Mouse (Mus musculus) hindlimb bud, embryonic 11.5 days (tissue): ENCODE results near the gene Unk.

Source experiments
- DNase-seq: peaks from one replicate; pipeline ENCODE4 v3.0.0-alpha.2; 2012; ENCODE audit warnings: low read depth, low spot score; ENCODE audit errors: extremely low spot score

Unk gene

DNA sequence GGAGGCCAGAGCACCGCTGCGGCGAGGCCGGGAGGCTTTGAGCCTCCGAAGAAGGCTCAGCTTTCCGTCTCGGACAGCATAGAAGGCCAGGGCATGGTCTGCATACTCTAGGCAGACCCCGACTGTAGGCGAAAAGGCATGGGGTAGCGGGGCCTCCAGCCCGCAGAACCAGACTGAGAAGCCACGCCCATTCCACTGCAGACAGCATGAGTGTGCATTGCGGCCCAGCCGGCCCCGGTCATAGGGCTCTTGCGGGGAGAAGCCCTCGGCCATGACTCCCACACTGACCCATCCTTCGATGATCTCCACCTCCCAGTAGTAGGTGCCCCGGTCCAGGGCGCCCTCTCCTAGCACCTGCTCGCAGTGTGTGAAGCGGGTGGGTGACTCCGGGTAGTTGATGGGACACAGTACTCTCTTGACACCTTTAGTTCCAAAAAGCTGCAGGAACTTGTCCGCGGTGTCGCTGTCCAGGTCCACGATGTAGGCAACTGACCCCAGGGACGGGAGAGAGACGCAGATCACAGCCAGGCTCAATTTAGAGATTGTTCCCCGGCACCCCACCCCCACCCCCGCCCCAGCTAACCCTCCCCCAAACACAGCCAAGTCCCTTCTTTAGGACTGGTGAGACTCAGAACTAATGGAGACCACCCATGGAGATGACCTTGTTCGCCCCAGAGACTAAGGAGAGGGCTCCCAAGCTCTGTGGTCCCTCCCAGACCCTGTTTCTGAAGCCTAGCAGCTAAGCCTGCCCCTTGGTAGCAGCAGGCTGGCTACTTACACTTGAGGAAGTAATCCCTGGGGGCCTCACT is 76.2 kb downstream of the Unk start:
- DNase-seq: no peak

DNA sequence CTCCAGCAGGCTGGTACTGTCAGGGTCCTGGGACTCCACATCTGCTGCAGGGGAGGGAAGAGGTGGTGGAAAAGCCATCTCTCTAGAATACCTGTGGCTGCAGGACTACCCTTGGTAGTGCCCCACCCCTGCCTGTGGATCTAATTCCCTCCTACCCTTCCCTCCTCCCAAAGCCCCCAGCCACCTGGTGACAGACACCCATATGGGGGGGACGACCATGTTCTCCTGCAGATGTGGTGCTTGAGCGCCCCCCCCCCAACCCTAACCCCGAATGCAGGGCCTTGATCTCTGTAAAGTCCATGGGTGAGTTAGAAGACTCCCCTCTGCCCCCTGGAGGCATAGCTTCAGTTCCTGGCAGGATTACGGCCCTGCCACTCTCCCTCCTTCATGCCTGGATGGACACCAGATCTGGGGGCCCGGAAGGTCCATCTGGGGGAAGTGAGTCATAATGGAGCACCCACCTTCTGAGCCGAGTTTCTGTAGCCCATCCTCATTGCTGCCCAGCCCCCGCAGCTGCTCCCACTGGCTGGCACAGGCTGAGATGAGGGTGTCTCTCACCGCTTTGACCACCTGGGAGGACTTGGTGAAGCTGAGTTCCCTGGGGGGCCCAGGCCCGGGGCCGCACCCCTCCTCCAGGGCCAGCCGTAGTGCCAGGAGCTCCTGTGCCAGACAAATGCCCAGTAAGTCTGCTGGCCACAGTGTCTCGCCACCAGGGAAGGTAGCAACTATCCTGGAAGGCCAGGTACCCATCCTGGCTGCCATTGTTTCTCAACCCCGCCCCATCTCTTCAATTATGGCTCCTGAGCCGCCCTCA is 77.0 kb downstream of the Unk start:
- DNase-seq: no peak

DNA sequence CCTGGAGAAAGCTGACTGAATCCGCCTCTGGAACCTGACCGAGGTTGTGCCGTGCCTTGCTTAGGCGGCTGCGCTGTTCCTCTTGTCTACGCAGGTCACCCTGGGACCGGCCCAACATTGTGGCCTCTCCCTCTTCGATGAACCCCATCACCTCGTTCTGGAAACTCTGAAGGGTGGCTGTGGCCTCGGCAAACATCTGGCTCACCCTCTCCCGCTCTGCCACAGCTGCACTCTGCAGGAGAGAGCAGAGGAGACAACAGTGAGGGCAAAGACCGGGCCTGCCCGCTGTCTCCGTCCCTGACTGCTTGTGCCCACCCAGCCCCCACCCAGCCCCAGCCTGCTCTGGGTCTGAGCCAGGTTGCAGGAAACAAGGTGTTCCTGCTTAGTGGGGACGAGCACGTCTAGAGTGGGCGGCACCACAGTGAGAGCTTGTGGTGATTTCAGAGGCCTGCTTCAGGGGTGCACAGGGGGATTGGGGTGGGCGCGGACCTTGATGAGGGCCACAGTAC is 77.7 kb downstream of the Unk start:
- no peak for DNase-seq

DNA sequence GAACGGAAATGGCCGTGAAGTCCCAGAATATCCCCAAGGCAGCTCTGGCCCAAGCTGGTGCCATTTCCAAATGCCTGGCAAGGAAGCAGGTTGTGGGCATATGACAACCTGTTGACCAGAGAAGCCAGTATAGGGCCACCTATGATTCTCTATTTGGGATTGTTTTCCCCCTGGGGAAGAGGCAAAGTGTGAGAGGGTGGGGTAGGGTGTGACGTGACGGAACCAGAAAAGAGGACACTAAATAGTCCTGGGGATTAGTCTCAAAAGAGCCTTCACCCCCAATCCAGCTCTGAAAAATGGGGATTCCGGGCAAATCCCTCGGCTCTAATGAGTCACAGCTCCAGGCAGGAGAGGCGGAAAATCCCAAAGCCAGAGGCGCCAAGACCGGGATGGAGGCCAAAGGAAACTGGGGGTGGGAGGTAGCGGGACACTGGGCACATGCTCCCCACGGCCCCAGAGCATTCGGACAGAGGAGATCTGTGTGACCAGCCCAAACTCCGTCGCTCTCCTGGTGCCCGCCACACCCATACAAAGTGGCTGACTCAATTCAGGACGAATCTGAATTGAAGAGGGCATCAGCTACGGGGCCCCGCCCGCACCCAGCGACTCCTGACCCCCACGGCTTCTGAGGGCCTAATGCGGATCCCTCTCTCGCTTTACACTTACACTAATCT is 78.5 kb downstream of the Unk start:
- DNase-seq: no peak

DNA sequence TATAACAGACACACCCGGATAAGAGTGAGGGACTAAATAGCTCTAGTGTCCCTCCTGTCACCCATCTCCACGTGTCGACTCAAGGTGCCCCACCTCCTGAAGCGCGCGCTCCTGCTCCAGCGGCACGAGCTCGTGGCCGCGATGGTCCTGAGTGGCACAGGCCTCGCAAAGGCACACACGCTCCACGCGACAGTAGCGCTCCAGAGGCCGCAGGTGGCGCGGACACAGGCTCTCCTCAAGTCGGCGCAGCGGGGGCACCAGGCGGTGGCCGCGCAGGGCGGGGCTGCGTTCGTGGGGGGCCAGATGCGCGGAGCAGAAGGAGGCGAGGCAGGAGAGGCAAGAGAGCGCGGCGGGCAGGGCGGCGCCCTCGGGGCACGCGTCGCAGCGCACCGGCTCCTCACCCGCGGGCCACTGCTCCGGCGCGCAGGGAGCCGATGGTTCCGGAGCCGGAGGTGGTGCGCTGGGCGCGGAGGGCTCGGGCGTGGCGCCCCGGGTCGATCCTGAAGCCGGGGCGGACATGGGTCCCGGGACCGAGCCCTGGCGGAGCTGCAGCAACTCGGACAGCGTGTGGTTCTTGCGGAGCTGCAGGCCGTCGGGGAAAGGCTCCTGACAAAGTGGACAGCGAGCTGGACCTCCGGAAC is 79.4 kb downstream of the Unk start:
- no peak for DNase-seq

DNA sequence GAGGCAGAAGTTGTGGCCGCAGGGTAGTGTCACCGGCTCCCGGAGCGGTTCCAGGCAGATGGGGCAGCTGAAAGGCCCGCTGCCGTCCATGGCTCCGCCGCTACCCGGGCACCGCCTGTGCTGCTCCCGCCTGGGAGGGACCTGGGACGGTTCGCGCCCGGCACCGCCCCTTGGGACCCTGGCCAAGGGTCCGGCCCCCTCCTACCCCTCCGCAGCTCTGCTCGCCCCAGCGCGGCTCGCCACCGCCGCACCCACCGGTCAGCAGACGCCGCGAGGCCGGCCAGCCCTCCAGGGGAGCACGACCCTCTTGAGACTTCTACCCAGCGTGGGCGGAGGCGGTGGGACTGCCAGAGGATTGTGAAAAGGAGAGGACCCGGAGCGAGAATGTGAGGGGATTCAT is 80.0 kb downstream of the Unk start:
- no peak for DNase-seq

DNA sequence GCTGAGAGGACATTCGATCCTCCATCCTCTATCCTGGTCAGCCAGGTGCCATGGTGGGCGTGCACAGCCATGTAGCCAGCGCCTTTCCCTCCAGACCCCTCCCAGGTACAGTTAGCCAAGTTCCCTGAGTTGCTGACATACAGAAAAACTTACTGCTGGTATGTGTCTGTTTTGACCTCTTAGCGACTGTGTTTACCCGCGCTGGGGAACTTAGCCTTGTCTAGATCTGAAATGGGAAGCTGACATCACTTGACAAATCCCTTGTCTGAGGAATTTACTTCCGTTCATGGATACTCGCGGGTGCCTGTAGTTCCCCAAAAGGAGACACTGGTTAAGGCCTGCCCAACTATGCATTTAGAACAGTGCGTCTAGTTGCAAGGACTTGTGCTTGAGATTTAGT is 80.4 kb downstream of the Unk start:
- no peak for DNase-seq
